Mouse (Mus musculus) CH12.LX (cell line): ENCODE data around the gene Scn3b. TPM values are rescaled to one million over a fixed set of nuclear protein-coding genes. Genes with fewer than 3 reads are reported as not detected.

Experiments used
- DNase-seq: peaks from one replicate; pipeline ENCODE4 v3.0.0-alpha.2; 2013; ENCODE audit errors: extremely low read depth
- H3K27ac ChIP-seq: 2 replicates; pipeline ENCODE4 v1.5.1; 2012; ENCODE audit warnings: low read depth, mild to moderate bottlenecking, control low read depth, moderate library complexity; ENCODE audit not compliant: insufficient read depth
- H3K27me3 ChIP-seq: replicated peaks from 2 replicates; pipeline ENCODE3; 2012; ENCODE audit warnings: inconsistent platforms
- H3K36me3 ChIP-seq, 2 experiments: replicated peaks in 1 of 2; 2 replicates each; pipeline versions ENCODE3 to v1.6.1; 2012; ENCODE audit warnings: inconsistent platforms in 1 of 2, low read length in 1 of 2, mild to moderate bottlenecking in 1 of 2, mixed read lengths in 1 of 2, moderate library complexity in 1 of 2; ENCODE audit not compliant: control insufficient read depth in 1 of 2, insufficient read depth in 1 of 2
- H3K4me1 ChIP-seq, 2 experiments: 2 replicates each; pipeline ENCODE4 v1.6.1; 2012; ENCODE audit warnings: inconsistent platforms in 1 of 2, moderate library complexity in 1 of 2; ENCODE audit not compliant: insufficient read depth in 2 of 2, control insufficient read depth in 1 of 2
- H3K4me2 ChIP-seq: 2 replicates; pipeline ENCODE4 v1.6.1; 2012; ENCODE audit warnings: low read depth, mild to moderate bottlenecking, control low read depth; ENCODE audit not compliant: poor library complexity, insufficient read depth, severe bottlenecking
- H3K4me3 ChIP-seq, 3 experiments: fragments of 150-350 bp in 1 of 3; sonication (generic) in 1 of 3; replicated peaks in 1 of 3; 2 replicates each; pipeline versions ENCODE3 to v1.5.1; 2011 to 2012; ENCODE audit warnings: low read depth in 2 of 3, low read length in 2 of 3, mild to moderate bottlenecking in 2 of 3, moderate library complexity in 2 of 3, control low read depth in 1 of 3, improper control_type of control experiment in 1 of 3, inconsistent platforms in 1 of 3, mixed read lengths in 1 of 3; ENCODE audit not compliant: poor library complexity in 1 of 3
- H3K79me2 ChIP-seq: replicated peaks from 2 replicates; pipeline ENCODE4 v1.6.1; 2012; ENCODE audit warnings: mild to moderate bottlenecking, moderate library complexity; ENCODE audit not compliant: control insufficient read depth, poor library complexity, insufficient read depth, severe bottlenecking; ENCODE audit errors: extremely low read depth
- H3K9ac ChIP-seq: 2 replicates; pipeline ENCODE4 v1.6.1; 2012; ENCODE audit warnings: low read depth, mild to moderate bottlenecking, control low read depth, moderate library complexity; ENCODE audit not compliant: insufficient read depth
- H3K9me3 ChIP-seq: replicated peaks from 2 replicates; pipeline ENCODE3; 2012; ENCODE audit warnings: low read length, inconsistent platforms, mixed read lengths
- BHLHE40 ChIP-seq: IDR thresholded peaks from 2 replicates; pipeline ENCODE4 v1.6.1; 2011; ENCODE audit warnings: mild to moderate bottlenecking, low read depth, low read length, improper control_type of control experiment
- CHD1 ChIP-seq: IDR thresholded peaks from 2 replicates; pipeline ENCODE4 v1.6.1; 2012; ENCODE audit warnings: low read depth, low read length, improper control_type of control experiment, inconsistent platforms
- HCFC1 ChIP-seq: IDR thresholded peaks from 2 replicates; pipeline ENCODE4 v1.6.1; 2012; ENCODE audit warnings: low read depth, mild to moderate bottlenecking, inconsistent platforms, low read length, improper control_type of control experiment
- KAT2A ChIP-seq: IDR thresholded peaks from 2 replicates; pipeline ENCODE4 v1.6.1; 2012; ENCODE audit warnings: low read length, improper control_type of control experiment, inconsistent platforms; ENCODE audit not compliant: insufficient replicate concordance
- MXI1 ChIP-seq: IDR thresholded peaks from 2 replicates; pipeline ENCODE4 v1.6.1; 2011; ENCODE audit warnings: mild to moderate bottlenecking, low read depth, low read length, improper control_type of control experiment
- MYC ChIP-seq: IDR thresholded peaks from 2 replicates; pipeline ENCODE4 v1.6.1; 2011; ENCODE audit warnings: low read depth, mild to moderate bottlenecking, improper control_type of control experiment, low read length
- NELFE ChIP-seq: IDR thresholded peaks from 2 replicates; pipeline ENCODE4 v1.6.1; 2011; ENCODE audit warnings: low read depth, low read length, improper control_type of control experiment
- POLR2A ChIP-seq: IDR thresholded peaks from 2 replicates; pipeline ENCODE4 v1.6.1; 2011; ENCODE audit warnings: low read depth, mild to moderate bottlenecking, improper control_type of control experiment, low read length
- POLR2AphosphoS2 ChIP-seq: IDR thresholded peaks from 2 replicates; pipeline ENCODE4 v1.6.1; 2011; ENCODE audit warnings: low read depth, low read length, improper control_type of control experiment
- SIN3A ChIP-seq: IDR thresholded peaks from 2 replicates; pipeline ENCODE4 v1.6.1; 2012; ENCODE audit warnings: low read length, improper control_type of control experiment, inconsistent platforms
- TBP ChIP-seq: conservative IDR thresholded peaks from 2 replicates; pipeline ENCODE4 v1.6.1; 2011; ENCODE audit warnings: low read depth, low read length, improper control_type of control experiment
- USF1 ChIP-seq: IDR thresholded peaks from 2 replicates; pipeline ENCODE4 v1.6.1; 2014; ENCODE audit warnings: low read depth, mild to moderate bottlenecking, inconsistent platforms, low read length, improper control_type of control experiment
- USF2 ChIP-seq: conservative IDR thresholded peaks from 2 replicates; pipeline ENCODE4 v1.6.1; 2011; ENCODE audit warnings: low read depth, low read length, improper control_type of control experiment
- ZC3H11A ChIP-seq: IDR thresholded peaks from 2 replicates; pipeline ENCODE4 v1.6.1; 2012; ENCODE audit warnings: low read depth, mild to moderate bottlenecking, inconsistent platforms, low read length, improper control_type of control experiment
- ZKSCAN1 ChIP-seq: IDR thresholded peaks from 2 replicates; pipeline ENCODE4 v1.6.1; 2012; ENCODE audit warnings: low read depth, inconsistent platforms, low read length, improper control_type of control experiment, borderline replicate concordance
- dilution Hi-C: fragments of 300-500 bp; cut with MboI; formaldehyde crosslinking; loops from 2 replicates; pipeline ENCODE4 v1.14.3; 2020; ENCODE audit warnings: low sequenced_read_pairs; ENCODE audit not compliant: extremely low pct_unique_long_range_greater_than_20kb, extremely low pct_ligation_motif_present
- in situ Hi-C: fragments of 300-500 bp; cut with MboI; formaldehyde crosslinking; loops from 3 replicates; pipeline ENCODE4 v1.14.3; 2019; ENCODE audit warnings: low sequenced_read_pairs, low pct_ligation_motif_present, low pct_unique_long_range_greater_than_20kb, mixed read lengths
- polyA plus RNA-seq: library from polyadenylated mRNA; unstranded; fragments of >175 nt; gene quantifications from 2 replicates; pipeline ENCODE4 v1.2.1, GENCODE M21; 2012; ENCODE audit warnings: low read depth; ENCODE audit not compliant: insufficient read length
- total RNA-seq, 2 experiments: library from RNA; depleted of rRNA; stranded (reverse); fragments of 300-350 nt in 1 of 2; fragments of >200 nt in 1 of 2; gene quantifications; 2 replicates each; pipeline ENCODE4 v1.2.3; 2012 to 2014

The Scn3b gene
- total and polyA plus RNA-seq, 3 experiments = 0.08 to 0.34 TPM; not detected in 1

- dilution Hi-C loops = no loop called here
- in situ Hi-C loops = no loop called here
- Histone ChIP-seq H3K36me3 (peaks cover 20 to 70% of the 10 kb centered on the region in 2 experiments), H3K4me2 (no peak overlapping the region), H3K9me3 (no peaks in the 10 kb centered on the region), H3K4me3 (no peak overlapping the region), H3K27ac (no peak overlapping the region), H3K9ac (no peak overlapping the region), H3K27me3 (no peaks in the 10 kb centered on the region), H3K4me1 (no peaks in the 10 kb centered on the region), H3K79me2 (no peaks in the 10 kb centered on the region)
- no peak for DNase-seq
- TF ChIP-seq USF1 (no peak), MXI1 (no peak), CHD1 (no peak)
Observed at GRCm38 (mm10) chr9:40293740-40294139, 24.7 kb downstream of the Scn3b start.

- DNase-seq = no peak
- no peaks in the 10 kb centered on the region for H3K79me2 ChIP-seq
- H3K4me1 ChIP-seq = no peaks in the 10 kb centered on the region
- no peaks in the 10 kb centered on the region for H3K9me3 ChIP-seq
- dilution Hi-C loops = no loop called here
- H3K9ac ChIP-seq = no peak overlapping the region
- H3K4me2 ChIP-seq = no peak overlapping the region
- in situ Hi-C loops = no loop called here
- no peaks in the 10 kb centered on the region for H3K27me3 ChIP-seq
- peaks cover 23 to 75% of the 10 kb centered on the region in 2 experiments for H3K36me3 ChIP-seq
- no peak overlapping the region for H3K4me3 ChIP-seq
- TF ChIP-seq SIN3A (no peak), ZKSCAN1 (no peak), TBP (no peak), NELFE (no peak), POLR2A (no peak), POLR2AphosphoS2 (no peak), KAT2A (no peak), ZC3H11A (no peak), USF2 (no peak), BHLHE40 (no peak), HCFC1 (no peak), MYC (no peak)
- no peak overlapping the region for H3K27ac ChIP-seq
Observed at GRCm38 (mm10) chr9:40294210-40294609, 25.2 kb downstream of the Scn3b start.

GRCm38 (mm10) chr9:40294866-40295265 lies 25.8 kb downstream of the Scn3b start:
- DNase-seq = no peak
- Histone ChIP-seq H3K79me2 (no peaks in the 10 kb centered on the region), H3K9me3 (no peaks in the 10 kb centered on the region), H3K36me3 (peaks cover 29 to 81% of the 10 kb centered on the region in 2 experiments), H3K4me2 (no peak overlapping the region), H3K9ac (no peak overlapping the region), H3K27ac (no peak overlapping the region), H3K4me3 (no peak overlapping the region), H3K27me3 (no peaks in the 10 kb centered on the region), H3K4me1 (peaks cover 3 to 6% of the 10 kb centered on the region in 2 experiments; a peak in 3 of 4 replicates)
- in situ Hi-C loops (no loop called here), dilution Hi-C loops (no loop called here)
- no peak for TF ChIP-seq SIN3A
